Mouse (Mus musculus) monocyte, adult 2 months (primary cell): Measurements from ENCODE around the gene Tgoln1.

Source experiments
- DNase-seq, 2 experiments: peaks; one replicate each; pipeline ENCODE4 v3.0.0; 2022; ENCODE audit warnings: low spot score in 2 of 2, low read depth in 1 of 2

Gene Tgoln1

GRCm38 (mm10) chr6:72616643-72617288, at the start of gene Tgoln1:
Tgoln1 (minus strand) TSS chr6:72617000.
- DNase-seq: peak; percentile 75 to 91

- no peak for DNase-seq
Observed at GRCm38 (mm10) chr6:72664290-72664689, 47.5 kb upstream of the Tgoln1 start.

GRCm38 (mm10) chr6:72663000-72663399, 46.2 kb upstream of the Tgoln1 start:
- no peak for DNase-seq

GRCm38 (mm10) chr6:72660391-72660720, 43.6 kb upstream of the Tgoln1 start:
- no peak for DNase-seq

GRCm38 (mm10) chr6:72659717-72660390, 43.1 kb upstream of the Tgoln1 start:
- no peak for DNase-seq

GRCm38 (mm10) chr6:72658006-72658405, 41.2 kb upstream of the Tgoln1 start:
- no peak for DNase-seq

- no peak for DNase-seq
Observed at GRCm38 (mm10) chr6:72656053-72656442, 39.2 kb upstream of the Tgoln1 start.

GRCm38 (mm10) chr6:72655309-72656052, 38.7 kb upstream of the Tgoln1 start:
- DNase-seq: no peak

- no peak for DNase-seq
Observed at GRCm38 (mm10) chr6:72654355-72654754, 37.6 kb upstream of the Tgoln1 start.

GRCm38 (mm10) chr6:72653419-72653818, 36.6 kb upstream of the Tgoln1 start:
- DNase-seq: no peak

GRCm38 (mm10) chr6:72650338-72650851, 33.6 kb upstream of the Tgoln1 start:
- DNase-seq: no peak

GRCm38 (mm10) chr6:72648002-72648595, 31.3 kb upstream of the Tgoln1 start:
- DNase-seq: no peak

GRCm38 (mm10) chr6:72647383-72647820, 30.6 kb upstream of the Tgoln1 start:
- no peak for DNase-seq

- no peak for DNase-seq
Observed at GRCm38 (mm10) chr6:72645364-72645763, 28.6 kb upstream of the Tgoln1 start.

- no peak for DNase-seq
Observed at GRCm38 (mm10) chr6:72644576-72644975, 27.8 kb upstream of the Tgoln1 start.

- no peak for DNase-seq
Observed at GRCm38 (mm10) chr6:72641218-72641954, 24.6 kb upstream of the Tgoln1 start.

- DNase-seq: no peak
Observed at GRCm38 (mm10) chr6:72636940-72637339, 20.1 kb upstream of the Tgoln1 start.

- DNase-seq: peak in 1 of 2 experiments; percentile 17
Observed at GRCm38 (mm10) chr6:72635760-72636431, 19.1 kb upstream of the Tgoln1 start.

- DNase-seq: no peak
Observed at GRCm38 (mm10) chr6:72634311-72634710, 17.5 kb upstream of the Tgoln1 start.

GRCm38 (mm10) chr6:72631700-72632099, 14.9 kb upstream of the Tgoln1 start:
- no peak for DNase-seq
